Mouse (Mus musculus) ovary, adult 18-20 months (tissue): ENCODE measurements around the gene Uck2.

Source experiments
- DNase-seq: peaks from one replicate; pipeline ENCODE4 v3.0.0; 2022; ENCODE audit warnings: low spot score, mixed read lengths

Uck2 gene

GRCm38 (mm10) chr1:167283441-167284257, 1.5 kb downstream of the Uck2 start:
- DNase-seq = peak; percentile 19

- no peak for DNase-seq
Observed at GRCm38 (mm10) chr1:167282768-167283167, 2.4 kb downstream of the Uck2 start.

- no peak for DNase-seq
Observed at GRCm38 (mm10) chr1:167282112-167282511, 3.0 kb downstream of the Uck2 start.

- DNase-seq = no peak
Observed at GRCm38 (mm10) chr1:167280061-167280460, 5.1 kb downstream of the Uck2 start.

GRCm38 (mm10) chr1:167279160-167279715, 5.9 kb downstream of the Uck2 start:
- no peak for DNase-seq

GRCm38 (mm10) chr1:167278395-167278794, 6.7 kb downstream of the Uck2 start:
- DNase-seq = no peak

- DNase-seq = no peak
Observed at GRCm38 (mm10) chr1:167274646-167275390, 10.3 kb downstream of the Uck2 start.

GRCm38 (mm10) chr1:167273380-167274163, 11.5 kb downstream of the Uck2 start:
- no peak for DNase-seq

GRCm38 (mm10) chr1:167271841-167272240, 13.3 kb downstream of the Uck2 start:
- DNase-seq = no peak

GRCm38 (mm10) chr1:167271304-167271703, 13.8 kb downstream of the Uck2 start:
- no peak for DNase-seq

- no peak for DNase-seq
Observed at GRCm38 (mm10) chr1:167270342-167271111, 14.6 kb downstream of the Uck2 start.

GRCm38 (mm10) chr1:167269856-167270270, 15.3 kb downstream of the Uck2 start:
- DNase-seq = peak; percentile 50

- DNase-seq = no peak
Observed at GRCm38 (mm10) chr1:167269350-167269811, 15.7 kb downstream of the Uck2 start.

- DNase-seq = no peak
Observed at GRCm38 (mm10) chr1:167268360-167269063, 16.6 kb downstream of the Uck2 start.

GRCm38 (mm10) chr1:167266720-167267119, 18.4 kb downstream of the Uck2 start:
- DNase-seq = no peak

- no peak for DNase-seq
Observed at GRCm38 (mm10) chr1:167265366-167265765, 19.8 kb downstream of the Uck2 start.

- DNase-seq = no peak
Observed at GRCm38 (mm10) chr1:167262489-167263041, 22.6 kb downstream of the Uck2 start.

GRCm38 (mm10) chr1:167261750-167262149, 23.4 kb downstream of the Uck2 start:
- no peak for DNase-seq

GRCm38 (mm10) chr1:167259702-167260101, 25.4 kb downstream of the Uck2 start:
- DNase-seq = no peak

GRCm38 (mm10) chr1:167256724-167257302, 28.3 kb downstream of the Uck2 start:
- no peak for DNase-seq
